Mouse (Mus musculus) urinary bladder, adult 18-20 months (tissue): ENCODE measurements around the gene Prkag2.

Experiments used
- DNase-seq, 2 experiments: peaks; one replicate each; pipeline ENCODE4 v3.0.0; 2022; ENCODE audit warnings: low spot score in 2 of 2, mixed read lengths in 2 of 2

Gene Prkag2

DNA sequence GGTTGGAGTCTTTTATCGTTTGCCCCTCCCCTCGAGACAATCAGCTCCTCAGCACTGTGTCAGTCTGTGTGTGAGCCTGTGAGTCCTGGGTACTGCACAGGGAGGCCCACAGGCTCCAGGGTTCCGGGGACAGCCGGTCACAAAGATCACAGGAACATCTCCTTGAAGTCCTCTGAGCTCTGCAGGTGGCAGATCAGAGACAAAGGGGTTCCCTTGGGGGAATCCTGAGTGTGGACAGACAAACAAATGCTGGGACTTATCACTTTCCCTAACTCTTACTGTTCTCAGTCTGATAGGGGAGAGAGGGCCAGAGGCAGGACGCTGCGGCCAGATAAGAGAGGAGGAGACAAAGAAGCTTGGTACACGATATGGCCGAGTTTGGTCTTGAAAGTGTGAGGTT, 172.7 kb downstream of the Prkag2 start:
- DNase-seq = no peak

DNA sequence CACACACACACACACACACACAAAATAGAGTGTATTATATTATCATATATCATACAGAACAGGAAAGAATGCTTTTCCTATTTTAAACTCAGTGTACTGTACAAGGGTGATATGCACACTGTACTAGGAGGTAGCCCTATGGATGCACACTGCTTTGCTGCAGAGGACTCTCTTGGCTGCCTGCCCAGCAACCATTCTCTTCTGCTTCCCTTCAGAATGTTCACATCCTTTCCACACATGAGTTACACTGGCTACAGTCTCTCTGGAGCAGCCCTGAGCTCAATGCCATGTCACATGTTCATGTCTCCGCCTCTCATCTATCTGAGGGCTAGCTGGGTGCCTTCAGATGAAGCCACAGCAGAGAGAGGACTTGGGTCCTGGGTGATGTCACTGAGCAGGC, 181.3 kb downstream of the Prkag2 start:
- no peak for DNase-seq

DNA sequence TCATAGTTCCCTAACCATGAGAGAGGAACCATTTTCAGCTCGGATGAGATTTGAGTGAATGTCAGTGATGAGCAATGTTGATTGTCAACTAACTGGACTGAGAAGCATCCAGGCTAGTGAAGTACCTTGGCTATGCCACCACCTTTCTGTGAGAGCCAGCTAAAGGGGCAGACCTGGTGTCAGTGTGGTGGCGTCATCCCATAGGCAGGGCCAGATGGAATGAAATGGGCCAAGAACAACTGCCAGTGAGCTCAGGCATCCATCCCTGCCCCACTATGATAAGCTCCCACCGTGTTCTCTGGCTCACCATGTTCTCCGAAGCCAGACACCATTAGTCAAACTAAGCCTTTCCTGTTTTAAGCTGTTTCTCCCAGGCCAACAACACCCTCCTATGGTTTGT, 183.9 kb downstream of the Prkag2 start:
- no peak for DNase-seq

DNA sequence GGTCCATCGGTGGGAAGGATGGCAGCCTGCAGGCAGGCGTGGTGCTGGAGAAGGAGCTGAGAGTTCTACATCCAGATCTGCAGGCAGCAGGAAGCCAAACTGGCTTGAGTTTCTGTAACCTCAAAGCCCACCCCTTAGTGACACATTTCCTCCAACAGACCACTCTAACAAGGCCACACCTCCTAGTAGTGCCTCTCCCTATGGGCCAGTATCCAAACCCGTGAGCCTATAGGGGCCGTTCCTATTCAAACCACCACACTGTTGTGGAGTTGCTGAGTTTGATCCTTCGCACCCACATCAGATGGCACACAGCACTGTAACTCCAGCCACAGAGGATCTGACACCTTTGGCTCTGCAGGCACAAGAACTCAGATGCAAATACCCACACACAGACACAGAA, 185.3 kb downstream of the Prkag2 start:
- DNase-seq = no peak

DNA sequence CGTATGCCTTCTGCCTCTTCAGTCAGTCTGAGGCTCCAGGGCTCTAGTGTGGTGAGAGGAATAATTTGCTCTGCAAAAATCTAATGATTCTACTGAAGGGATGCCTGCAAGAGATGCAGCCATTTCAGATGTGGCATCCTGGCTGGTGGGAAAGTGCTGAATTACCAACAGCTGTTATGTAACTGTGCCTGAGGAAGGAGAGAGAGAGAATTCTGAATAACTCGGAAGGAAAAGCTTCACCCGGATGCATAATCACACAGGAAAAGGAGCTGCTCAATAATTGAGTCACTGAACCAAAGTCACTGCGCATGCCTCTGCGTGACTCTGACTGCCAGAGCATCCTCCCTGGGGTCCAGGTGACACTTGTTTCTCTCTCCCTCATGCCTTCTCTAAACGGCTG, 186.8 kb downstream of the Prkag2 start:
- no peak for DNase-seq

DNA sequence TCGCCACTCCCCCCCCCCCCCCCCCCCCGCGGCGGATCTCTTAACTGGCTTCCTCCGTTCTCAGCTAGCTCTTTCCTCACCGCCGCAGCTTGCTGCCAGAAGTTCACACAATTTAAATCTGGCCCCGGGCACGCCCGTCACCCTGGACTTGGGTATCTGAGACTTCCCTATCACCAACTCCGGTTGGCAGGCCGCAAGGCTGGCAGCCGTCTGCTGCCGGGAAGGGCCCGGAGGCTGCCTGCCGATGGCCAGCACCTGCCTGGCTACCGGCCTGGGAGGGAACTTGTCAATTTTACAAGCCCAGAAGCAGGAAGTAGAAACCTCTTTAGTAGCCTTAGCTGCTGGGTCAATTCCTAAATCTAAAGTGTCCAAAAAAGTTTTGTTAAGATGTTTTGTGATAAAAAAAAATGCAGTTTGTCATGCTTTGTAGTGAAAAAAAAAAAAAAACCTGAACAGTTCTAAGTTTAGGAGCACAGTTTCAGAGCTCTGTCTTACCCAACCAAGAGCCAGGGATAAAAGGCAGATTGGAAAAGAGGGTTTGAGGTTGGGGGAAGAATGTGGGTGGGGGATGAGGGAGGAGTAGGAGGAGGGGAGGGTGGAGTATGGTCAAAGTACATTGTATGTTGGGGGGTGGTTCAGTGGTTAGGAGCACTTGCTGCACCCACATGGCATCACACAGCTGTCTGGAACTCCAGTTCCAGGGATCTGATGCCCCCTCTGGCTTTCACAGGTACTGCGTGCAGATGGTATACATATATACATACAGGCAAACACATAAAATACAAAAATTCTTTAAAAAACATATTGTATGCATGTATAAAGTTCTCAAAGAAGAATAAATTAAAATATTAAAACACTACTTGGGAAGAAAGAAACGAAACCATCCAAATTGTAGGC, 191.4 kb downstream of the Prkag2 start:
- DNase-seq = peak; percentile 66 to 80

DNA sequence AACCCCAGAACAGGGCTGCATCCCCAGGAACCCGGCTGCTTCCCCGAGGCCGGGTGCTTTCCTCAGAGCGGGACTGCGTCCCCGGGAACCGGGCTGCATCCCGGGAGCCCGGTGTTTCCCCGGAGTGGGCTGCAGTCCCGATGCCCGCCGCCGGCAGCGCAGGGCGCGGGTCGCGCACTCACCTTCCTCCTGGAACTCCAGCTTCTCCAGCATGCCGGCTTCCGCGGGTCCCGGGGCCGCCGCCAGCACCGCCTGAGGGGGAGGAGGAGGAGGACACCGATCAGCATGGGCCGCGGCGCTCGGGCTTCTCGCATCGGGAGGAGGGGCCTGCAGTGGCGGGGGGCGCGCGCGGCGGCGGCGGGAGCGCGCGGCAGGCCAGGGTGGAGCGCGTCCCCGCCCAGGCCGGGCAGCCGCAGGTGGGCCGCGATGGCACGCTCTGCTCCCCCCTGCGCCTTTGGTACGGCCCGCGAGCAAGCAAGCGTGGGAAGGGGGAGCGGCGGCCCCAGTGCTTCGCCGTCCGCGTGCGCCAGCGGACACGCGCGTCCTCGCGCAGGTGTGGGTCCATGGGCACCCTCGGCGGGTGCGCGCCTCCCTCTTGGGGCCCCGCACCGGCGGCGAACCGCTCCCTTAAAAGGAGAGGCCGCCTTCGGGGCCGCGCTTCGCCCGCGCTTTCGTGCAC, 192.2 kb downstream of the Prkag2 start:
- peak; percentile 71 to 83 for DNase-seq

DNA sequence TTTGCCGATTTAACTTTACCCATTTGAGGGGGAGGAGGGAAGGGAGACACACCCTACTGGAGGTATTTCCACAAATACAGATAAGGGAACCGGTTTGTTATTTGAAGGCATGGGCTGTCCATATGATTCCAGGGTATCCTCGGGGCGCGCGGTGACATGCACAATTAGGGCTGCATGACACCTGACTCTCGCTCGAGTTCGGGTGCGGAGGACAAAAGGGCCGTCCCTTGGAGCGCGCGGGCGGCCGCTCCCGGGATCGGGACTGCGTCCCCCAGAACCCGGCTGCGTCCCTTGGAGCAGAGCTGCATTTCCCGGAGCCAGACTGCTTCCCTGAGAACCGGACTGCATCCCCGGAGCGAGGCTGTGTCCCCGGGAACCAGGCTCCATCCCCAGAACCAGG, 192.7 kb downstream of the Prkag2 start:
- DNase-seq = peak; percentile 58 to 62

DNA sequence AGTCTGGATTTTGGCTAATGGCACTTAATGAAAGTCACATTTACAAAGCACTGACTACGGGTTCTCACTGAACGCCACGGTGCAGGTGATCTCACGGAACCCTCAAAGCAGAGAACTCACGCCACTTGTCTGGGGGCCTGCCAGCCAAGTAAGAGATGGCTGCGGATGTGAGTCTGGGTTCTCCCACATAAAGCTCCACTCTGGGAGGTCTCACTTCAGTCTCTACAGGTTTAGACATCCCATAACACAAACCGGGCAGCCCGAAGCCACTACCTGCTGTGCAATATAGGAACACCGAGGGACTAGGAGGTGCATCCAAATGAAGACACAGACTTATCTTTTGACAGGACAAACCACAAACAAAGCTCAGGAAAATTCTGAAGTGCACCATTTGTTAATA, 193.6 kb downstream of the Prkag2 start:
- no peak for DNase-seq

DNA sequence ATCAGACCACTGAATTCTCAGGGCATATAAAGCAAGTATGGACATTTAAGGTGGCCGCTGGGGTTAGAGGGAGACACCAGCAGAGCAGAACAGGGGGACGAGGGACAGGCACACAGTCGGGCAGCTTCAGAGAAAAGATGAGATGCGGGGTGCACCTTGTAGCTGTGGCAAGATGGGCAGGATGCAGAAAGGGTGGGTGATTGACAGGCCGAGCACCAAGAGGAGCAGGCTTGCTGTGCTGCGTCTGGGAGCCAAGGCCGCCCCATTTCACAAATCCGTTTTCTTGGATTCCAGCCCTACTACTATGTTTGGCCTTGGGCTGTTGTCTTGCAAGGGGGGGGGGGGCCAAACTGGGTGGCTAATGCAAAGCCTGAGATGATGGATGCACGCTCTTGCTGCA, 195.5 kb downstream of the Prkag2 start:
- no peak for DNase-seq

DNA sequence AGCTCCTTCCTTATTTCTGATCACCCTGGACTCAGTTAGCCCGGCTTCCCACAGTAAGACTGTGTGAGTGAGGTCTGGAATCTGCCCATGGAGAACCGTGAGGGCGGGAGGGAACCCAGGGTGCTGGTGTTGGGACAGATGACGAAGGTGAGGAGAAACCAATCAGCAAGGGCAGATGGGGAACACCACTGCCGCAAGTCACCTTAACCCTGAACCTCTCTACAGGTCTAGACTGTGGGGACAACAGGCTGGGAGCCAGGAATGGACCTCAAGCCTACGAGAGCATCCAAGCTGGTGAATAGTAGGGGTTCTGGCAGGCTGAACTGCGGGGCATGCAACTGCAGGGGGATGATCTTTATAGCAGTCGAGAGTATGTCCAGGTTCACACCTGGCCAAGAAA, 196.0 kb downstream of the Prkag2 start:
- DNase-seq = no peak

DNA sequence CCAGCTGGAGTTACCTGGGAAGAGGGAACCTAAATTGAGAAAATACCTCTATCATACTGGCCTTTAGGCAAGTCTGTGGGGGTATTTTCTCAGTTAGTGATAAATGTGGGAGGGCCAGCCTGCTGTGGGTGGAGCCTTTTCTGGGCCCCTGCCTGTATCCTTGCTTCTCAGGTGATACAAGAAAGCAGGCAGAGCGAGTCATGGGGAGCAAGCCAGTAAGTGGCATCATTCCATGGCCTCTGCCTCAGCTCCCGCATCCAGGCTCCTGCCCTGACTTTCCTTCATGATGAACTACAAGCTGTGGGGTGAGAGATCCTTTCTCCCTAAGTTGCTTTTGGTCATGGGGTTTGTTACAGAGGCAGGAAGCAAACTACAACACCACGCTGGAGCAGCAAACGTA, 196.4 kb downstream of the Prkag2 start:
- no peak for DNase-seq

DNA sequence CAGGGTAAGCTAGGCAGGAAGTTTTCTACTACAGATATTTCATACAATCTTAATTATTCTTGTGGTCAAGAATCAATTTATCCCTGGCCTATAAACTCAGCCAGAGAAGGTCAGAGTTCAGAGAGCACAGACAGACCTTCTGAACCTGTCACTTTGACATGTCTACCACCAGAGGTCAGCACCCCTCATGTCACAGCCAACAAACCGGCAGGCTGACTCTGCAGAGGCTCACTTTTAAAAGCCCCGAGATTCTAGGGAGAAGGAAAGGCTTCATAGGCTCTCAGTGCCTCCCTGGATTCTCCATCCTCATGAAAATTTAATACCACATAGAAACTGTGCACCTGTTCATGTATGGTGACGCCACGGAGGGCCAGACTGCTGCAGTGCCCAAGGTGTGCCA, 197.6 kb downstream of the Prkag2 start:
- DNase-seq = no peak

DNA sequence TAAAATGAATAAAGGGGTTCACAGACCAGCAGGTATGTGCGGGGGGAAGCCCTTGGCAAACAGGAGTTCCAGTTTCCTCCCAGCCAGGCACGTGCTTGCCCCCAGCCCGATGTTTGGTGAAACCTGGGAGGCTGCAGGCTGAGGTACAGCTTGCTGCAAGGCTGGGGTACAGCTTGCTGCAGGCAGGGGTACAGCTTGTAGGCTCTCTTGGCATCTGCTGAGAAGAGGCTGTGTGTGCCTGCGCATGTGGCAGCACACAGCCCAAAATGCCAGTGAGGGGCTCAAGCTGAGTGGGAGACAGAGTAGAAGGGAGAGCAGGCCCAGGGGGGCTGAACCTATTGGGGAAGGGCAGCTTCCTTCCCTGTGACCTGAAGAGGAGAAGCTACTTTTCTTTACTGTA, 204.8 kb downstream of the Prkag2 start:
- DNase-seq = no peak

DNA sequence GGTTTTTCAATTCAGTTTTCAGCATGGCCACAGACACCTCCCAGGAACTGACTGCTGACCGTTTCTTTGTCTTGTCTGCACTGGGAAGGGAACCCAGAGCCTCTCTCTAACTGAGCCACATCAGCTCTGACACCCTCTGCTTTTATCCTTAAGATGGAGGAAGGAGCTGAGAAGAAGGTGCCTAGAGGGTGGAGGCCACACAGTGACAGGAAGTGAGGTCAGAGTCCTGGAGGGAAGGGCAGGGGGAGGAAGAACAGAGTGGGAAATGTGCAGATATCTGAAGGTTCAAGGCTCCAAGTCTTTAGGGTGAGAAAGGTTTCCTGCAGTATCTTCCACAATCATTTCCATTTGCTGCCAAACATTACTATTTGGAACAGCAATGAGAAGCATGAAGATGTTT, 205.6 kb downstream of the Prkag2 start:
- no peak for DNase-seq

DNA sequence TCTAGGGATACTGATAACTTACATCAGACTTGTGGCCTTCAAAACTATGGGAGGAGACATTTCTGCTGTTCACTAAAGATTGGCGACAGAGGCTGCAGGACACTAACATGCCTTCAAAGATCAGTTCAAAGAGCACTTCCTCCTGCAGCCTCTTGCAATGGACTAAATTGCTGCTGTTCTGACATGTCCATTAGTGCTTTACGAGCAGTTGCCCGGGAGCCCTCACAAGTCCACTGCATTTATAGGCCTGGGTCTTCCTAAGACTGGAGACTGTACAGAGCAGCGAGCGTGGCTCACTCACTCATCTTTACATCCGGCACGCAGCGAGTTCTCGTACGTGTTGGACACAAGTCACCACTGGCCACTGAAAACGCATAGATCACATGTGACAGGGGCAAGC, 208.0 kb downstream of the Prkag2 start:
- no peak for DNase-seq

DNA sequence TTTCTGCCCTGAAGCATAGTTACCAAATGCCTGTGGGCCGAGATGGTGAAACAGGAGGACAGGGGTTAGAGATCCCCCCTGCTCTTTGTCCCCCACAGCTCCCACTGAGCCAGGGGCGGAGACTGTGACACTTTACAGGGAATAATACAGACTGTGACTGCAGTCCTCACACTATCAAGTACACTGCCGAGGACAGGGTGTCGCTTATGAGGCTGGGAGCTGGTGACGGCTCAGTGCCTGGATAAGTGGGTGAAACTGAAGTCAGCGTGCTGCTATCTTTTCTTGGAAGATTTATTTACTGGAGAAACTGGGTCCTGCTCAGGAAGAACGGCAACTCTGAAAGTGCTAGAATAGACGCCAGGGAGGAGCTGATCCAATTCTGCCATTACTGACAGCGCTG, 210.6 kb downstream of the Prkag2 start:
- no peak for DNase-seq

DNA sequence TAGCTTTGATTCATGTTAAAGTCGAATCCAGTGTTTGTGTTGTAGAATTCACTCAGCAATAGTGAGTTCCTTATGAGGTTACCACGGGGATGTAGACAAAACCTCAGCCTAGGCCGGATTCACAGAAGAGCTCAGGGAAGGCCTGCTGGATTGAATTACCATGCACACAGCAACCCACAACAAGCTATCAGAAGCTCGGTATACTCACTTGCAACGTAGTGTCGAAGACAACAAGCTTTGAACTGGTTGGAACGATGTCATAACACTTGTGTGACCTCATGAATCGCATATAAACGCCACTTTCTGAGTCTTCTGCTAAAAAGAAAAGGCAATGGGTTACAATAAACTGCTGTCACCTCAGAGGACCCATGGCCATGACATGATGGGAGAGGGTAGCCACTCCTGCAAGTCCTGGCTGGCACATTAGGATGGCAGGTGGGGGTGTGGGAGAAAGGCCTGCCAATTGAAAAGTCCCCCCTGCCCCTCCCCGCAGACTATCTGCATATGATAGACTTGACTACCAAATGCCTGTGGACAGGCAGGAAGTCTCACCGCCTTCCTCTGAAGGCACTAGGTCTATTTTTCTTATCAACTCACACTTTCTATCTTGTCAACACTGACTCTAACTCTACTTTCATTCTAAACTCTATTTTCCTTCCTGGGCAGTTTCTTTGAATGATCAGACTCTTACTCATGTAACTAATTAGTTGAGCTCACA, 211.4 kb downstream of the Prkag2 start:
- no peak for DNase-seq

DNA sequence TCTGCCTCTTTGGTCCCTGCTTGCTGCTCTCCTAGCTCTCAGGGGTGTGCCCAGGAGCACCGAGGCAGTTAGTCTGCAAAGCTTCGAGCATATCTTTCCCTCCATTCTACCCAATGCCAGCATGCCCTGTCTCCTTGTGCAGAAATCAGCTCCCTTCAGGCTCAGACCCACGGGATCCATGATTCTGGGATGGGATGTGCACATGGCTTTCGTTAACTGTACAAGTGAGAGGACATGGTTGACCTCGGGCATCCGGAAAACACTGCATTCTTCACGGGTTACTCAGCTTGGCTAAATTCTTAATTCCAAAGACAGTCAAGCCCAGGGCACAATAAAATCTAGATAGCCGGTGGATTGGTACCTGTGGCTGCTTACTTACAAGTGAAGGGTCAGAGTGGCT, 213.2 kb downstream of the Prkag2 start:
- no peak for DNase-seq

DNA sequence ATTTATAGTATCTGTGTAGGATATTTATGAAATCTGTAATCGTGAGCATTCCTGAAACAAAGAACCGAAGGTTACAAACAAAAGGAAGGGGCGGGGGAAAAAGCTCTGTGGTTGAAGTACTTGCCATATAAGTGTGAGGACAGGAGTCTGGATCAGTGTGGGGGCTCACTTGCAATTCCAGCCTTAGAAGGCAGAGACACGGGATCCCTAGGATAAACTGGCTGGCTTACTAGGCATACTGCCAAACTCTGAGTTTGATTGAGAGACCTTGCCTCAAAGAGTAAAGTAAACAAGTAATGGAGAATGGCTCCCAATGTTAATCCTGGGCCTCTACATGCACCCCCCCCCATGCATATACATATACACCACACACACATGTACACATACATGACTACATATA, 221.7 kb downstream of the Prkag2 start:
- DNase-seq = no peak

DNA sequence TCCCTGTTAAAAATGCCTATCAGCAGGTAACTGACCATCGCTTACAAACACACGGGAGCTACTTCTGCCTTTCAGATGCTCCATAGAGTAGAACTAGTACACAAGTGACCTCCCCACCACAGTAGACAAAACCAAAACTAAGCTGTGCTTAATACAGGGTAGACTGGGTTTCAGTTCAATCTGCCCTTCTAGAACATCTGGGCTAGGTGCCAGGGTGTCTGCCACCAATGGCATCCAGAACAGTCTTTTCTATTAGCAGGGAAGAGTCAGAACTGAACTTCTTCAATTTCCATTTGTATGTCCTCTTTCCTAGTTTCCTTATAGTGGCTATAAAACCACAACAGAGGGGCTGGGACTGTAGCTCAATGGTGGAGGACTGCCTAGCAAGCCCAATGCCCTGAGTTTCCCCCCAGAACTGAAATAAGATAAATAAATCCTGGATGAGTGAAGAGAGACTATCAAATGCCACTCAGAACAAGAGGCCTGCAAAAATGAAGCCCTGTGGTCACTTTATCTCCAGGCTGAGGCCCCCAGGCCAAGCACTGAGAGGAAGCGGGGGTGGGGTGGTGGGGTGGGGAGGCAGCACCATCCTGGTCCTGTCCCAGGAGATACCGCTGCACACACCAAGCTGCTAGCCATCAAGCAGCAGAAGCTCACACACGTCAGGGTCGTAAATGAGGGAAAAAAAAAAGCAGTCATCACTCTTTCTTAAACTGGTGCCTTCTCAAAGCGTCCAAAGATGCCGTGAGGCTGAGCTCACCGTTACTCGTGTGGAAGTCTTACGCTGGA, 222.4 kb downstream of the Prkag2 start:
- no peak for DNase-seq

DNA sequence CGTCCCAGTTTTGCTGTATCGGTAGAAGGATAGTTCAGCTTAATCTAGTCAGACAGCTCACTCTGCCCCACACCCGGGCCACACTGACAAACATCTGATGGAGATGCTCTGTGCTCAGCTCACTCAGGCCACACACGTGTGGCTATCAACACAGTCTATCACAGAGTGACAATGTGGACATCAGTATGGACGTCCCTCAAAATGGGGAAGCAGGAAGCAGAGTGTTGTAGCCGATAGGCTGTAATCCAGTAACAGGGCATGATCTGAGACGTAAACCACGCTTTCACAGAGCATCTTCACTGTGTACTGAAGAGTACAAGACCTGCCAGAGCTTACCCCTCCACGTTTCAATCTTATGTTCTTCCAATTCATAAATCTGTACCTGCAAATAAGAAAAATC, 223.8 kb downstream of the Prkag2 start:
- no peak for DNase-seq
